Mouse (Mus musculus) erythroid progenitor cell, adult 5-6 weeks (primary cell): ENCODE measurements around the gene A4gnt. TPM values are rescaled to one million over a fixed set of nuclear protein-coding genes. Genes with fewer than 3 reads are reported as not detected.
"Not testable (repeated sequence)": the region's sequence is repeated elsewhere in the genome, so short reads cannot be mapped to it uniquely, and the experiment has no call there.

Source experiments
- ATAC-seq: replicated peaks from 2 replicates; pipeline ENCODE4 v1.8.0; 2016; ENCODE audit warnings: moderate number of reproducible peaks, mild to moderate bottlenecking, moderate TSS enrichment, inconsistent platforms; ENCODE audit not compliant: poor library complexity, low FRiP score, severe bottlenecking
- total RNA-seq, 2 experiments: library from RNA; stranded (forward) in 1 of 2; stranded (reverse) in 1 of 2; fragments of 150-400 nt in 1 of 2; fragments of 186-747, 209-891 nt in 1 of 2; gene quantifications; 2 replicates each; pipeline versions ENCODE4 v1.2.3 to v1.2.4; 2015 to 2017; ENCODE audit warnings: low replicate concordance in 2 of 2

A4gnt gene
- not detected in 2 replicates for total RNA-seq (2015; ENCODE audit: low replicate concordance)
- not detected in 2 replicates for total RNA-seq (2017; ENCODE audit: low replicate concordance)

GRCm38 (mm10) chr9:99612202-99612601, at the start of gene A4gnt:
A4gnt (plus strand) TSS chr9:99612502.
- ATAC-seq = no peak

GRCm38 (mm10) chr9:99563714-99564113, 48.6 kb upstream of the A4gnt start:
- ATAC-seq = no peak

GRCm38 (mm10) chr9:99568023-99568346, 44.3 kb upstream of the A4gnt start:
- no peak; the same call in 1 of the 2 replicates for ATAC-seq

GRCm38 (mm10) chr9:99568347-99569070, 43.8 kb upstream of the A4gnt start, which contains the start of gene Armc8:
Armc8 (minus strand) TSS chr9:99568899.
- peak; percentile 94 for ATAC-seq

GRCm38 (mm10) chr9:99569071-99569397, 43.3 kb upstream of the A4gnt start:
- peak; percentile 57 for ATAC-seq

GRCm38 (mm10) chr9:99575677-99576480, 36.4 kb upstream of the A4gnt start, which contains the start of gene Dbr1:
Dbr1 (plus strand) TSS chr9:99575799.
- ATAC-seq = peak; percentile 95

GRCm38 (mm10) chr9:99580655-99581054, 31.6 kb upstream of the A4gnt start:
- peak; percentile 57; the same call in 1 of the 2 replicates for ATAC-seq

- peak; percentile 68 for ATAC-seq
These were observed 24.6 kb upstream of the A4gnt start for GRCm38 (mm10) chr9:99587505-99588202.

GRCm38 (mm10) chr9:99591144-99591543, 21.2 kb upstream of the A4gnt start:
- no peak for ATAC-seq

- ATAC-seq = not testable (repeated sequence)
These were observed 13.2 kb upstream of the A4gnt start for GRCm38 (mm10) chr9:99599127-99599526.

GRCm38 (mm10) chr9:99603566-99603965, 8.7 kb upstream of the A4gnt start:
- ATAC-seq = no peak

GRCm38 (mm10) chr9:99619688-99620087, 7.4 kb downstream of the A4gnt start:
- no peak for ATAC-seq

- ATAC-seq = no peak
These were observed 7.9 kb downstream of the A4gnt start for GRCm38 (mm10) chr9:99620196-99620595.

GRCm38 (mm10) chr9:99622034-99622433, 9.7 kb downstream of the A4gnt start:
- no peak for ATAC-seq

- ATAC-seq = no peak
These were observed 10.7 kb downstream of the A4gnt start for GRCm38 (mm10) chr9:99622966-99623365.

- no peak for ATAC-seq
These were observed 11.8 kb downstream of the A4gnt start for GRCm38 (mm10) chr9:99624117-99624516.

GRCm38 (mm10) chr9:99628581-99628980, 16.3 kb downstream of the A4gnt start:
- no peak for ATAC-seq

GRCm38 (mm10) chr9:99629281-99630011, 17.1 kb downstream of the A4gnt start, which contains the start of gene Dzip1l:
Dzip1l (plus strand) TSS chr9:99629496.
- ATAC-seq = no peak

GRCm38 (mm10) chr9:99630071-99630470, 17.8 kb downstream of the A4gnt start:
- no peak for ATAC-seq
